Mouse (Mus musculus) stomach, postnatal 0 days (tissue): ENCODE measurements at regions not wholly inside any gene's neighbourhood (a gene's known extent, or its start where the extent isn't known, plus 50 kb on each side); places are given as distances from the start of the nearest gene placed in this dataset.

Experiments
- CTCF ChIP-seq: IDR thresholded peaks from 2 replicates; pipeline ENCODE4 v1.5.1; 2016; ENCODE audit warnings: antibody characterized with exemption, low read depth, mild to moderate bottlenecking, moderate library complexity
- EP300 ChIP-seq: optimal IDR thresholded peaks from 2 replicates; pipeline ENCODE3; 2016; ENCODE audit warnings: antibody characterized with exemption

- TF ChIP-seq CTCF = no peak
- TF ChIP-seq EP300 = no peak
Observed at GRCm38 (mm10) chr2:16849916-16850315, 493.8 kb downstream of the Plxdc2 start.
